Mouse (Mus musculus): ENCODE data around the gene Plp2. TPM values are rescaled to one million over a fixed set of nuclear protein-coding genes. Genes with fewer than 3 reads are reported as not detected.

Plp2 gene
- polyA plus RNA-seq, 1 experiment from 2014 or later = 56.3 TPM

DNA sequence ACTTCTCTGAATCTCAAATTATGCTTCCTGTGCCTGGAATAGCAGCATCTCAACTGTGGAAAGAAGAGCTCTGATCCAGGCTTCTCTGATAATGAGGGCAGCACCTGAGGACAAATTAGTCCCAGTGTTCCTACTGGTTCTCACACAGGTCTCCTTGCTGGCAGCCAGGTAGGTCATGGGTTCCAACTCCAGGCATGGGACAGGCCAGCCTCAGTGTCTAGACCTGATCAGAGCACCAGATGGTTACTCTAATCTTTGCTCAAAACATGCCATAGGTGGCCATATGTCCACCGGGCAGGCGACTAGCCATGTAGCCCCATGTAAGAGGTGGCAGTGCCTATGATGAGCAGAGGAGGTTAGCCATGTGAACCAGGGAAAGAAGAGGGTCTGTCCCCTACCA is 17.1 kb upstream of the Plp2 start:
- Histone ChIP-seq H3K4me2 (ENCODE audit: low read depth, low read length) (no peak overlapping the region), H3K9ac (replicated peaks; ENCODE audit: low read length) (no peak overlapping the region), H3K27me3 (ENCODE audit: control insufficient read depth, insufficient read depth, low read length) (no peaks in the 10 kb centered on the region), H3K4me3 (ENCODE audit: low read depth, low read length) (no peak overlapping the region), H3K36me3 (replicated peaks; ENCODE audit: control insufficient read depth, insufficient read depth, low read depth, low read length) (no peaks in the 10 kb centered on the region), H3K27ac (replicated peaks; ENCODE audit: low read depth, low read length) (no peak overlapping the region), H3K4me1 (ENCODE audit: control insufficient read depth, insufficient read depth, low read length) (no peaks in the 10 kb centered on the region), H3K9me3 (replicated peaks; ENCODE audit: control insufficient read depth, low read length) (no peaks in the 10 kb centered on the region)
- 96% methylated on average over 2 of the region's 2 CpGs for WGBS
- ATAC-seq (replicated peaks; ENCODE audit: insufficient number of reproducible peaks, low FRiP score, low TSS enrichment, low read depth) = no peak
- no peak for DNase-seq (ENCODE audit: low spot score)

GRCm38 (mm10) chrX:7680864-7681263 is 9.7 kb upstream of the Plp2 start, which contains the start of gene Magix:
Gene Magix (minus strand): TSS chrX:7681251.
- 61% methylated on average over 14 of the region's 14 CpGs for WGBS
- ATAC-seq (replicated peaks; ENCODE audit: insufficient number of reproducible peaks, low FRiP score, low TSS enrichment, low read depth) (no peak), DNase-seq (ENCODE audit: low spot score) (no peak)
- peak within 1 kb of the TSS; percentile 34; the same call in 1 of the 2 replicates for H3K9ac ChIP-seq (replicated peaks; ENCODE audit: low read length)
- no peaks in the 10 kb centered on the region for H3K27me3 ChIP-seq (ENCODE audit: control insufficient read depth, insufficient read depth, low read length)
- no peak within 1 kb of the TSS for H3K4me3 ChIP-seq (ENCODE audit: low read depth, low read length)
- H3K27ac ChIP-seq (replicated peaks; ENCODE audit: low read depth, low read length) = no peak within 1 kb of the TSS
- no peaks in the 10 kb centered on the region for H3K9me3 ChIP-seq (replicated peaks; ENCODE audit: control insufficient read depth, low read length)
- H3K36me3 ChIP-seq (replicated peaks; ENCODE audit: control insufficient read depth, insufficient read depth, low read depth, low read length) = no peaks in the 10 kb centered on the region
- H3K4me2 ChIP-seq (ENCODE audit: low read depth, low read length) = peak within 1 kb of the TSS; percentile 25
- H3K4me1 ChIP-seq (ENCODE audit: control insufficient read depth, insufficient read depth, low read length) = no peaks in the 10 kb centered on the region

GRCm38 (mm10) chrX:7680057-7680412 is 8.8 kb upstream of the Plp2 start:
- ATAC-seq (replicated peaks; ENCODE audit: insufficient number of reproducible peaks, low FRiP score, low TSS enrichment, low read depth) (peak; percentile 37; the same call in 1 of the 2 replicates), DNase-seq (ENCODE audit: low spot score) (no peak)
- Histone ChIP-seq H3K27me3 (ENCODE audit: control insufficient read depth, insufficient read depth, low read length) (no peaks in the 10 kb centered on the region), H3K9me3 (replicated peaks; ENCODE audit: control insufficient read depth, low read length) (no peaks in the 10 kb centered on the region), H3K36me3 (replicated peaks; ENCODE audit: control insufficient read depth, insufficient read depth, low read depth, low read length) (no peaks in the 10 kb centered on the region), H3K9ac (replicated peaks; ENCODE audit: low read length) (peak overlapping the region; percentile 34; the same call in 1 of the 2 replicates), H3K4me3 (ENCODE audit: low read depth, low read length) (peak overlapping the region; percentile 3; the same call in 1 of the 2 replicates), H3K27ac (replicated peaks; ENCODE audit: low read depth, low read length) (no peak overlapping the region), H3K4me1 (ENCODE audit: control insufficient read depth, insufficient read depth, low read length) (no peaks in the 10 kb centered on the region), H3K4me2 (ENCODE audit: low read depth, low read length) (peak overlapping the region; percentile 25)
- WGBS = 25% methylated on average over 12 of the region's 12 CpGs

DNA sequence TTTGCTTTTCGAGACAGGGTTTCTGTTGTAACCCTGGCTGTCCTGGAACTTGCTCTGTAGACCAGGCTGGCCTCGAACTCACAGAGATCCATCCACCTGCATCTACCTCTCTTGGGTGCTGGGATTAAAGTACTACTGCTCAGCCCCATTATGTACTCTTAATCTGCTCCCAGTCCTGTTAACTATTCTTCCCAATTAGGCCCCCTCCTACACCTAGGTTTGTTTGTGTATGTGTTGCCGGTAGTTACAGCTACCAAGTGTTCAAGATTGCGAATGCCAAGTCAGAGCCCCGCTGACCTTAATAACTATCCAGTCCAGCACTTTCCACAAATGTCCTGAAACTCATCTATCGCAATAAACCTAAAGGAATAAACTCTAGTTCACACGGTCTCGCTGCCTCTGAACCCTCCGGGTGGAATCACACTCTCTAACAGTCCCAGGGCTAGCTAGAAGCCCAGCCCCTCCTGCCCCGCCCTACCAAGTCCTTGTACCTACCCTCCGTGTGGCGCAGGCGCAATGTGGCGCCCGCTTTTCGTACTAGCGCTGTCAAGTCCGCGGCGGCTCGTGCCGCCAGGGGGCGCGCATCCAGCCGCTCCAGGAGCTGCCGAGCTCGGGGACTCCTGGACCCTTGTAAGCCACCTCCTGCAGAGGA is 8.3 kb upstream of the Plp2 start:
- Histone ChIP-seq H3K4me1 (ENCODE audit: control insufficient read depth, insufficient read depth, low read length) (no peaks in the 10 kb centered on the region), H3K36me3 (replicated peaks; ENCODE audit: control insufficient read depth, insufficient read depth, low read depth, low read length) (no peaks in the 10 kb centered on the region), H3K4me2 (ENCODE audit: low read depth, low read length) (peak overlapping the region; percentile 30), H3K9me3 (replicated peaks; ENCODE audit: control insufficient read depth, low read length) (no peaks in the 10 kb centered on the region), H3K9ac (replicated peaks; ENCODE audit: low read length) (peak overlapping the region; percentile 34; the same call in 1 of the 2 replicates), H3K4me3 (ENCODE audit: low read depth, low read length) (peak overlapping the region; percentile 3; the same call in 1 of the 2 replicates), H3K27me3 (ENCODE audit: control insufficient read depth, insufficient read depth, low read length) (no peaks in the 10 kb centered on the region), H3K27ac (replicated peaks; ENCODE audit: low read depth, low read length) (no peak overlapping the region)
- DNase-seq (ENCODE audit: low spot score) = peak; percentile 91
- 20% methylated on average over 27 of the region's 27 CpGs for WGBS
- ATAC-seq (replicated peaks; ENCODE audit: insufficient number of reproducible peaks, low FRiP score, low TSS enrichment, low read depth) = peak; percentile 94

- 45% methylated on average over 3 of the region's 3 CpGs for WGBS
- ATAC-seq (replicated peaks; ENCODE audit: insufficient number of reproducible peaks, low FRiP score, low TSS enrichment, low read depth) = no peak
These were observed 7.8 kb upstream of the Plp2 start for GRCm38 (mm10) chrX:7678986-7679385.

GRCm38 (mm10) chrX:7675001-7675380 is 3.8 kb upstream of the Plp2 start:
- H3K4me2 ChIP-seq (ENCODE audit: low read depth, low read length) = peak overlapping the region; percentile 33
- 0 out of 2 replicates have a peak overlapping the region, but pooled peaks have one; percentile 8 for H3K4me3 ChIP-seq (ENCODE audit: low read depth, low read length)
- no peaks in the 10 kb centered on the region for H3K9me3 ChIP-seq (replicated peaks; ENCODE audit: control insufficient read depth, low read length)
- H3K9ac ChIP-seq (replicated peaks; ENCODE audit: low read length) = no peak overlapping the region
- WGBS = 41% methylated on average over 10 of the region's 10 CpGs
- ATAC-seq (replicated peaks; ENCODE audit: insufficient number of reproducible peaks, low FRiP score, low TSS enrichment, low read depth) (no peak), DNase-seq (ENCODE audit: low spot score) (no peak)
- no peaks in the 10 kb centered on the region for H3K4me1 ChIP-seq (ENCODE audit: control insufficient read depth, insufficient read depth, low read length)
- no peak overlapping the region for H3K27ac ChIP-seq (replicated peaks; ENCODE audit: low read depth, low read length)
- H3K36me3 ChIP-seq (replicated peaks; ENCODE audit: control insufficient read depth, insufficient read depth, low read depth, low read length) = no peaks in the 10 kb centered on the region
- no peaks in the 10 kb centered on the region for H3K27me3 ChIP-seq (ENCODE audit: control insufficient read depth, insufficient read depth, low read length)

More at GRCm38 (mm10) chrX:7678986-7679385, 7.8 kb upstream of the Plp2 start:
- Histone ChIP-seq H3K4me2 (ENCODE audit: low read depth, low read length) (no peak overlapping the region), H3K4me3 (ENCODE audit: low read depth, low read length) (no peak overlapping the region), H3K9me3 (replicated peaks; ENCODE audit: control insufficient read depth, low read length) (no peaks in the 10 kb centered on the region), H3K27ac (replicated peaks; ENCODE audit: low read depth, low read length) (no peak overlapping the region), H3K9ac (replicated peaks; ENCODE audit: low read length) (no peak overlapping the region), H3K27me3 (ENCODE audit: control insufficient read depth, insufficient read depth, low read length) (no peaks in the 10 kb centered on the region), H3K4me1 (ENCODE audit: control insufficient read depth, insufficient read depth, low read length) (no peaks in the 10 kb centered on the region), H3K36me3 (replicated peaks; ENCODE audit: control insufficient read depth, insufficient read depth, low read depth, low read length) (no peaks in the 10 kb centered on the region)
- DNase-seq (ENCODE audit: low spot score) = no peak

- Histone ChIP-seq H3K27me3 (ENCODE audit: control insufficient read depth, insufficient read depth, low read length) (no peaks in the 10 kb centered on the region), H3K27ac (replicated peaks; ENCODE audit: low read depth, low read length) (no peak overlapping the region), H3K9ac (replicated peaks; ENCODE audit: low read length) (no peak overlapping the region; the same call in 1 of the 2 replicates), H3K4me2 (ENCODE audit: low read depth, low read length) (peak overlapping the region; percentile 33), H3K9me3 (replicated peaks; ENCODE audit: control insufficient read depth, low read length) (no peaks in the 10 kb centered on the region), H3K36me3 (replicated peaks; ENCODE audit: control insufficient read depth, insufficient read depth, low read depth, low read length) (no peaks in the 10 kb centered on the region), H3K4me1 (ENCODE audit: control insufficient read depth, insufficient read depth, low read length) (no peaks in the 10 kb centered on the region), H3K4me3 (ENCODE audit: low read depth, low read length) (0 out of 2 replicates have a peak overlapping the region, but pooled peaks have one; percentile 8)
- DNase-seq (ENCODE audit: low spot score) = peak; percentile 36
- ATAC-seq (replicated peaks; ENCODE audit: insufficient number of reproducible peaks, low FRiP score, low TSS enrichment, low read depth) = no peak
- WGBS = 29% methylated on average over 28 of the region's 28 CpGs
These were observed 3.3 kb upstream of the Plp2 start for GRCm38 (mm10) chrX:7674284-7675000.
